Mouse (Mus musculus) gastrocnemius, adult 8-10 months (tissue): Measurements from ENCODE around the gene Drg1. TPM values are rescaled to one million over a fixed set of nuclear protein-coding genes. Genes with fewer than 3 reads are reported as not detected.
A peak's percentile ranks its signal among the peaks of the same experiment; 100 is the strongest.

Experiments
- DNase-seq, 2 experiments: peaks; one replicate each; pipeline ENCODE4 v3.0.0; 2022; ENCODE audit warnings: low spot score in 2 of 2
- total RNA-seq, 4 experiments: library from RNA; stranded (reverse); gene quantifications; 2 replicates each; pipeline ENCODE4 v1.2.4; 2022

Gene Drg1
- total RNA-seq, 4 experiments from 2014 or later, result 42.1 to 48.9 (median 44.3) TPM

- peak; percentile 67 to 75 for DNase-seq
These were observed 23.8 kb upstream of the Drg1 start for GRCm38 (mm10) chr11:3289803-3290639.

GRCm38 (mm10) chr11:3289302-3289802, 23.1 kb upstream of the Drg1 start:
- peak; percentile 45 to 71 for DNase-seq

GRCm38 (mm10) chr11:3288521-3289301, 22.5 kb upstream of the Drg1 start, which contains the start of gene Patz1:
Gene Patz1 (plus strand): TSS chr11:3288874.
- no peak for DNase-seq

GRCm38 (mm10) chr11:3287921-3288320, 21.7 kb upstream of the Drg1 start:
- no peak for DNase-seq

GRCm38 (mm10) chr11:3287131-3287530, 20.9 kb upstream of the Drg1 start:
- no peak for DNase-seq

- DNase-seq, result no peak
These were observed 19.7 kb upstream of the Drg1 start for GRCm38 (mm10) chr11:3285940-3286339.

GRCm38 (mm10) chr11:3283645-3284044, 17.4 kb upstream of the Drg1 start:
- no peak for DNase-seq

GRCm38 (mm10) chr11:3282887-3283286, 16.7 kb upstream of the Drg1 start:
- no peak for DNase-seq

- DNase-seq, result no peak
These were observed 13.5 kb upstream of the Drg1 start for GRCm38 (mm10) chr11:3279729-3280128.

- no peak for DNase-seq
These were observed 12.1 kb upstream of the Drg1 start for GRCm38 (mm10) chr11:3278351-3278750.

GRCm38 (mm10) chr11:3269241-3269640, 3.0 kb upstream of the Drg1 start:
- DNase-seq, result no peak

- DNase-seq, result no peak
These were observed 918 bp upstream of the Drg1 start for GRCm38 (mm10) chr11:3267133-3267532.

- DNase-seq, result no peak
These were observed 730 bp downstream of the Drg1 start for GRCm38 (mm10) chr11:3265291-3266078.

- DNase-seq, result no peak
These were observed 6.7 kb downstream of the Drg1 start for GRCm38 (mm10) chr11:3259537-3259936.

GRCm38 (mm10) chr11:3247387-3247786, 18.8 kb downstream of the Drg1 start:
- no peak for DNase-seq

- no peak for DNase-seq
These were observed 22.4 kb downstream of the Drg1 start for GRCm38 (mm10) chr11:3243771-3244170.

- DNase-seq, result no peak
These were observed 23.8 kb downstream of the Drg1 start for GRCm38 (mm10) chr11:3242395-3242794.

- no peak for DNase-seq
These were observed 30.9 kb downstream of the Drg1 start for GRCm38 (mm10) chr11:3235277-3235676.

- DNase-seq, result no peak
These were observed 32.5 kb downstream of the Drg1 start for GRCm38 (mm10) chr11:3233704-3234103.

GRCm38 (mm10) chr11:3232248-3232647, 34.0 kb downstream of the Drg1 start:
- DNase-seq, result no peak

GRCm38 (mm10) chr11:3227113-3227512, 39.1 kb downstream of the Drg1 start:
- no peak for DNase-seq
